Mouse (Mus musculus) hindbrain, embryonic 14.5 days (tissue): ENCODE results near the gene Gm10639. TPM values are rescaled to one million over a fixed set of nuclear protein-coding genes. Genes with fewer than 3 reads are reported as not detected.
"Not testable (repeated sequence)": the region's sequence is repeated elsewhere in the genome, so short reads cannot be mapped to it uniquely, and the experiment has no call there.

Experiments
- ATAC-seq: fragments of 200-750 bp; cut with Nextera tagmentation; 2 replicates; pipeline ENCODE4 v1.8.0; 2017; ENCODE audit warnings: moderate number of reproducible peaks, mild to moderate bottlenecking, moderate TSS enrichment, moderate library complexity; ENCODE audit not compliant: low FRiP score
- DNase-seq: peaks from one replicate; pipeline ENCODE4 v3.0.0-alpha.2; 2015; ENCODE audit warnings: low spot score
- H3K27ac ChIP-seq: fragments of 300-500 bp; sonication (generic); 2 replicates; pipeline ENCODE4 v1.5.1; 2014; ENCODE audit warnings: mild to moderate bottlenecking, moderate library complexity
- H3K27me3 ChIP-seq: fragments of 300-500 bp; sonication (generic); 2 replicates; pipeline ENCODE4 v1.6.1; 2014; ENCODE audit warnings: mild to moderate bottlenecking, low read length, mixed read lengths; ENCODE audit not compliant: control insufficient read depth, insufficient read depth
- H3K36me3 ChIP-seq: fragments of 300-500 bp; sonication (generic); replicated peaks from 2 replicates; pipeline ENCODE4 v1.6.1; 2014; ENCODE audit not compliant: control insufficient read depth, insufficient read depth
- H3K4me1 ChIP-seq: fragments of 300-500 bp; sonication (generic); replicated peaks from 2 replicates; pipeline ENCODE4 v1.6.1; 2014; ENCODE audit warnings: antibody characterized with exemption, low read length, mixed read lengths; ENCODE audit not compliant: control insufficient read depth, insufficient read depth
- H3K4me2 ChIP-seq: fragments of 300-500 bp; sonication (generic); replicated peaks from 2 replicates; pipeline ENCODE4 v1.6.1; 2014; ENCODE audit warnings: mild to moderate bottlenecking, moderate library complexity
- H3K4me3 ChIP-seq: fragments of 300-500 bp; sonication (generic); replicated peaks from 2 replicates; pipeline ENCODE4 v1.5.1; 2014; ENCODE audit warnings: mild to moderate bottlenecking, low read length
- H3K9ac ChIP-seq: fragments of 300-500 bp; sonication (generic); 2 replicates; pipeline ENCODE4 v1.6.1; 2014
- H3K9me3 ChIP-seq: fragments of 300-500 bp; sonication (generic); 2 replicates; pipeline ENCODE4 v1.6.1; 2016; ENCODE audit warnings: low read length; ENCODE audit not compliant: control insufficient read depth
- WGBS: fragments of 180-500 bp; shearing (Covaris S2); extraction: QIAGEN DNeasy Blood & Tissue Kit; methylation state at CpG from one replicate; pipeline ENCODE4 v1.1.7; 2014; 5-methylcytosine and 5-hydroxymethylcytosine counted together
- polyA plus RNA-seq: library from polyadenylated mRNA; unstranded; fragments of >200 nt; fragmentation: Nextera tagmentation; extraction: Ambion mirVana; gene quantifications from 2 replicates; pipeline ENCODE4 v1.2.1, GENCODE M21; 2014

Gene Gm10639
- polyA plus RNA-seq, 1 experiment from 2014 or later, result not detected

DNA sequence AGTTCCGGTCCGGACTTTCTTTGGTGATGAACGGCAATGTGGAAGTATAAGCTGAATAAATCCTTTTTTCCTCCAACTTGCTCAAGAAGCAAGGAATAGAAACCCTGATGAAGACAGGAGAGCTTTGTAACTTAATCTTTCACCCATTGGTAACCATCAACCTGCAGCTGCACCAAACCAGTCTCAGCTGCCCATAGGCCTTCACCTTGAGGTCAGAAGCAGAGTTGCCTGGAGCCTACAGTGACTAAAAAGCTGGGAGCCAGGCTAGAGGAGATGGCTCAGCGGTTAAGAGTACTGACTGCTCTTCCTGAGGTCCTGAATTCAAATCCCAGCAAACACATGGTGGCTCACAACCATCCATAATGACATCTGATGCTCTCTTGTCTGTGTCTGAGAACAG lies 52.8 kb downstream of the Gm10639 start:
- H3K4me3 ChIP-seq, ATAC-seq: not testable (repeated sequence)

DNA sequence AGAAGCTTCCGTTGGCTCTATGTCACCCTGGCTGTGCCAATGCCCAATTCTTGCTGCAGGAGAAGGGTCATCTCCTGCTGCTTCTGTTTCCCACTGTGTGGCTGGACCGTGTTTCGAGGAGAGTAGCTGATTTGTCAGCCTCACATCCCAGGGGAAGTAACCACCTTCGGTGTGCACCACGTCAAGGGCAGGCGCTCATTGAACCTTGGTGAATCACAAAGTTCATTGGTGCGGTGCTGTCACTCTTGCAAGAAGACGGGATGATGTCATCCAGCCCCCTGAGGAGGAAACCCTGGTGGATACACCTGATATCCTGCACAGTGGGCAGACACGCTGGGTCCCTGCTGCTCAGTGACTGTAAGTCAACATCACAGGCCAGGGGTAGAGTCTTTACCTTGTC lies 53.3 kb downstream of the Gm10639 start:
- H3K4me3 ChIP-seq, H3K9me3 ChIP-seq, H3K36me3 ChIP-seq, H3K4me2 ChIP-seq, H3K27me3 ChIP-seq, DNase-seq, H3K27ac ChIP-seq, ATAC-seq, H3K9ac ChIP-seq, H3K4me1 ChIP-seq: not testable (repeated sequence)
- 90% methylated on average over 9 of the region's 9 CpGs for WGBS

More for the DNA sequence above, 52.8 kb downstream of the Gm10639 start:
- H3K36me3 ChIP-seq, H3K9ac ChIP-seq, H3K4me2 ChIP-seq, H3K27me3 ChIP-seq, H3K9me3 ChIP-seq, H3K27ac ChIP-seq, H3K4me1 ChIP-seq, DNase-seq: not testable (repeated sequence)
- WGBS, result 90% methylated on average over 4 of the region's 4 CpGs

GRCm38 (mm10) chr9:78345235-78345634 lies 55.5 kb downstream of the Gm10639 start:
- H3K36me3 ChIP-seq, ATAC-seq, H3K4me1 ChIP-seq, H3K4me3 ChIP-seq, H3K9me3 ChIP-seq, H3K9ac ChIP-seq, H3K27me3 ChIP-seq, H3K4me2 ChIP-seq, DNase-seq, H3K27ac ChIP-seq: not testable (repeated sequence)
- 75% methylated on average over 3 of the region's 4 CpGs for WGBS

DNA sequence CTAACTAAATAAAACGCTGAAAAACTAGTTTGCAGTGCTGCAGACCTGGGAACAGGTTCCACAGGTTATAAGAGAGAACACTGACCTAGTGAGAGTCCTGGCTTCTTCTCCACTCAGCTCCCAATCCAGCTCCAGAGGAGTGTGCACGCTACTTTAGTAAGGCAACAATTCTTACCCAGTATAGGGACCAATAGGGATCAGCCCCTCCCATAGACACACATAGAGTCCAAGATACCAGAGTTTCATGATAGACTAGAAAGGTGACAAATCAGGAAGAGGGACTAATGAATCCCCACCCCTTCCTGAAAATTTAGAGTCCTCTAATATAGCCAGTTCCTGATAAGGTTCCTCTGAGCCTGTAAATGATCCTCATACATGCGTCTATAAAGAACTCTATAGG lies 57.3 kb downstream of the Gm10639 start:
- no peak overlapping the region for H3K4me2 ChIP-seq
- H3K27ac ChIP-seq, result no peak overlapping the region
- no peak overlapping the region for H3K9ac ChIP-seq
- no peaks in the 10 kb centered on the region for H3K36me3 ChIP-seq
- no peak for ATAC-seq
- H3K27me3 ChIP-seq, result no peaks in the 10 kb centered on the region
- no peak for DNase-seq
- no peaks in the 10 kb centered on the region for H3K9me3 ChIP-seq
- no peaks in the 10 kb centered on the region for H3K4me1 ChIP-seq
- no peak overlapping the region for H3K4me3 ChIP-seq
- 77% methylated on average over 3 of the region's 3 CpGs for WGBS

DNA sequence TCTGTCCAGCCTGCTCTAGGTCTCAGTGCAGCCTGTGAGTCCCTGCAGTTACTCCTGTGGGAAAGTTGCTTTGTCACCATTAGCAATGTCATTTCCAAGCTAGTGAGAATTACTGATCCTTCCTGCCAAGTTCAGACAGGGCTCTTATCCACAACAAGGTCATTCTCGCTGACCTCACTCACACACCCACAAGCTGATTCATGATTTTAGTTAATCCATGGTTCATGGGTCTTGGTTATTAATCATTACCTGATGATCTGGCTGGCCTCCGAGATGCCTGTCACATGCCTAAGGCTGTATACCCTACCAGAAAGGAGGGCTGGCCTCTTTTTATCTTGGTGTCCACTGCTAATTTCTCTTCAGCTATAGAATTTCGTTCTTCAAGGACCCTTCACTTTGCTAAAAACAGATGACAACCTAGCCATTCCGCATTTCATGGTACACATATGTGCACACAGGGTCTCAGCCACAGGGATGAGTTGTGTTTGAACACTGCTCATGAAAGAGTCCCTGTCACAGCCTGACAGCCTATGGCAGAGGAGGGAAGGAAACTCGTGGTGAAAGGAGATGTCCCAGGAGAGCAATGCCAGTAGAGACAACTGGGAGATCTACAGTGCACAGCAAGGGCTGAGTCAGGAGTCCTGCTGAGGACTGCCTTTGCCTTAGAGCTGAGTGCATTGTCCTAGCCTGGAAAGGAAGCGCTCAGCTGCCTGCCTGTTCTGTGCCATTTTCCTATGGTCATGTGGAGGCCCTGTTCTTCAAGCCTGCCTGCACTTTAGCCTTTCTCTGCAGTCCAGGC lies 58.7 kb downstream of the Gm10639 start:
- not testable (repeated sequence) for H3K27ac ChIP-seq, H3K4me3 ChIP-seq, H3K9me3 ChIP-seq, H3K36me3 ChIP-seq, DNase-seq, H3K4me2 ChIP-seq, ATAC-seq, H3K9ac ChIP-seq, H3K27me3 ChIP-seq, H3K4me1 ChIP-seq
- 70% methylated on average over 6 of the region's 6 CpGs for WGBS

GRCm38 (mm10) chr9:78349141-78349540 lies 59.4 kb downstream of the Gm10639 start:
- not testable (repeated sequence) for H3K9me3 ChIP-seq, H3K27me3 ChIP-seq, H3K9ac ChIP-seq, H3K4me2 ChIP-seq, H3K4me1 ChIP-seq, H3K36me3 ChIP-seq, ATAC-seq, H3K27ac ChIP-seq, H3K4me3 ChIP-seq, DNase-seq
- 84% methylated on average over 3 of the region's 3 CpGs for WGBS

DNA sequence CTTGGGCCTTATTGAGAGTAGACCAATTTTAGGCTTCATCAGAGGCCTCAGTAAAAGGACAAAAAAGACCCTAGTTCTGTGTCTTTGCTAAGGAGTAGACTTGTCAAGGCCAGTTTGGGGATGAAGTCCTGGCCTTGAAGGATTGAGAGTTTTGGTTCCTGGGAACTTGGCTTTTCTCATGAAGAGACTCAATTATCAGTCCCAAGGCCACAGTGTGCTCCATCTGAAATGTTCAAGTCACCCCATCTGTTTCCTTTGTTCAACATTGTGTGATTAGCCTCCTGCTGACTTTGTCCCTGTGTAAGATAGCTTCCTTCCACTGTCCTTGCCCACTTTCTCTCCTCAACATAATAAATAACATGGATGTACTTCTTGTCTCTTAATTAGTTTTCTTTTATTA lies 60.3 kb downstream of the Gm10639 start:
- not testable (repeated sequence) for H3K9ac ChIP-seq, H3K4me3 ChIP-seq, H3K4me1 ChIP-seq, DNase-seq, H3K27ac ChIP-seq, ATAC-seq, H3K9me3 ChIP-seq, H3K36me3 ChIP-seq, H3K4me2 ChIP-seq, H3K27me3 ChIP-seq

GRCm38 (mm10) chr9:78351504-78352220 lies 61.9 kb downstream of the Gm10639 start:
- Histone ChIP-seq H3K36me3 (no peaks in the 10 kb centered on the region), H3K4me3 (no peak overlapping the region), H3K27me3 (no peaks in the 10 kb centered on the region), H3K4me2 (no peak overlapping the region), H3K4me1 (no peaks in the 10 kb centered on the region), H3K9me3 (no peaks in the 10 kb centered on the region), H3K27ac (no peak overlapping the region), H3K9ac (no peak overlapping the region)
- DNase-seq (no peak), ATAC-seq (no peak)
- 86% methylated on average over 6 of the region's 6 CpGs for WGBS
